Mouse (Mus musculus) myocyte (in vitro differentiated cells): ENCODE measurements at regions not wholly inside any gene's neighbourhood (a gene's known extent, or its start where the extent isn't known, plus 50 kb on each side); places are given as distances from the start of the nearest gene placed in this dataset.

Experiments
- CEBPB ChIP-seq: IDR thresholded peaks from 2 replicates; pipeline ENCODE4 v1.6.1; 2011; ENCODE audit warnings: mild to moderate bottlenecking, moderate library complexity; ENCODE audit not compliant: poor library complexity, insufficient read depth, severe bottlenecking
- E2F4 ChIP-seq: IDR thresholded peaks from one replicate; pipeline ENCODE4 v1.6.1; 2011; ENCODE audit warnings: mild to moderate bottlenecking, control low read depth, moderate library complexity; ENCODE audit not compliant: insufficient read depth
- MAX ChIP-seq: IDR thresholded peaks from one replicate; pipeline ENCODE4 v1.6.1; 2011; ENCODE audit warnings: low read depth, mild to moderate bottlenecking, control low read depth
- MYOD1 ChIP-seq, 3 experiments: IDR thresholded peaks; one replicate each; pipeline ENCODE4 v1.6.1; 2011; ENCODE audit warnings: control low read depth in 2 of 3, low read depth in 2 of 3, mild to moderate bottlenecking in 2 of 3, moderate library complexity in 1 of 3; ENCODE audit not compliant: insufficient read length in 2 of 3, control insufficient read depth in 1 of 3
- MYOG ChIP-seq, 3 experiments: IDR thresholded peaks; one replicate each; pipeline ENCODE4 v1.6.1; 2011; ENCODE audit warnings: control low read depth in 2 of 3, low read depth in 2 of 3, mild to moderate bottlenecking in 2 of 3; ENCODE audit not compliant: insufficient read length in 2 of 3, control insufficient read depth in 1 of 3, insufficient read depth in 1 of 3
- POLR2A ChIP-seq: IDR thresholded peaks from one replicate; pipeline ENCODE4 v1.6.1; 2011; ENCODE audit warnings: low read depth, mild to moderate bottlenecking, control low read depth, moderate library complexity; ENCODE audit not compliant: insufficient read length
- POLR2AphosphoS2 ChIP-seq: IDR thresholded peaks from one replicate; pipeline ENCODE4 v1.6.1; 2011; ENCODE audit warnings: low read depth, control low read depth; ENCODE audit not compliant: insufficient read length
- REST ChIP-seq: IDR thresholded peaks from one replicate; pipeline ENCODE4 v1.6.1; 2011; ENCODE audit warnings: mild to moderate bottlenecking, control low read depth, moderate library complexity; ENCODE audit not compliant: insufficient read depth, insufficient read length
- SRF ChIP-seq: IDR thresholded peaks from one replicate; pipeline ENCODE4 v1.6.1; 2011; ENCODE audit warnings: low read depth; ENCODE audit not compliant: control insufficient read depth, insufficient read length
- TCF12 ChIP-seq: IDR thresholded peaks from one replicate; pipeline ENCODE4 v1.6.1; 2011; ENCODE audit warnings: mild to moderate bottlenecking, control low read depth; ENCODE audit not compliant: poor library complexity, insufficient read depth, severe bottlenecking
- TCF3 ChIP-seq: IDR thresholded peaks from one replicate; pipeline ENCODE4 v1.6.1; 2011; ENCODE audit warnings: low read depth, control low read depth; ENCODE audit not compliant: insufficient read length
- USF1 ChIP-seq: IDR thresholded peaks from one replicate; pipeline ENCODE4 v1.6.1; 2011; ENCODE audit warnings: low read depth, mild to moderate bottlenecking, control low read depth, moderate library complexity

DNA sequence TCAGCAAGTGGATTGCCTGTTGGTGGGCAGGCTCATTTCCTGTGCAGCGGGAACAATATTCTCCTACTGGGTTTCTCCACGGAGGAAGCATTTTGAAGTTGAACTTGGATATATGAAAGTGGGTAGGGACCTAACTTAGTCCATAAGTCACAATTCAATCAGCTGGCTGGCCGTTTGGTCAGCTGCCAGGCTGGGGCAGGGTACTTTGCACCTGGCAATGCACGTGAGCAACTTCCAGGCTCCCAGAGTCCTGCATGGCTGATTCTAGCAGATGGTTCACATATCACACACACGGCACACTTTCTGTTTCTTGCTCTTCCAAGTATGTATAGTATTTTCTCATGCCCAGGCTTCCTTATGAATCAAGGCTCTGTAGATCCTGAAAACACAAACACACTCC lies 75.1 kb downstream of the Asb1 start:
- TF ChIP-seq E2F4 (no peak), POLR2A (no peak), USF1 (no peak), MYOD1 (IDR thresholded peaks at IDR 0.05; ENCODE audit: control insufficient read depth in 1 of 3, insufficient read length in 2 of 3, low read depth in 2 of 3) (no peak), MYOG (IDR thresholded peaks at IDR 0.05; ENCODE audit: control insufficient read depth in 1 of 3, insufficient read depth in 1 of 3, insufficient read length in 2 of 3, low read depth in 2 of 3) (no peak), TCF3 (no peak), POLR2AphosphoS2 (no peak), REST (no peak), TCF12 (no peak), CEBPB (no peak), MAX (no peak), SRF (no peak)
